Mouse (Mus musculus): ENCODE measurements at regions not wholly inside any gene's neighbourhood (a gene's known extent, or its start where the extent isn't known, plus 50 kb on each side); places are given as distances from the start of the nearest gene placed in this dataset.

DNA sequence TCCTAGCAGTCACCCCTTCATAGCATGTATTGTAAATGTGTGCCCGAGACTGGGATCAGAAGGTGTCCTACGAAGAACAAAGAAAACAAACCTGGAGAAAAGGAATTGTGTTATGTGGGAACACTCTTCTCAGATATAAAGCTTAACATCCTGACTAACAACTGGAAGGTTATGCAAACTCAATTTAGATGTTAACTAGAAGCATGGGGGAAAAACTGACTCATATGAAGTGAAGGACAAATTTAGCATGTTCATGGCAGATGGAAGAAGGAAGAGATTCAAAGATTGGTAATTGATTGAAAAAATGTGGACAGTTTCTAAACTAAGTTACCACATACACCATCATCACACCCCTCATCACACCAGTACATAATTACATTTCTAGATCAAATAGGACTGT is 1307.1 kb upstream of the Gm7489 start:
- DNase-seq = no peak

DNA sequence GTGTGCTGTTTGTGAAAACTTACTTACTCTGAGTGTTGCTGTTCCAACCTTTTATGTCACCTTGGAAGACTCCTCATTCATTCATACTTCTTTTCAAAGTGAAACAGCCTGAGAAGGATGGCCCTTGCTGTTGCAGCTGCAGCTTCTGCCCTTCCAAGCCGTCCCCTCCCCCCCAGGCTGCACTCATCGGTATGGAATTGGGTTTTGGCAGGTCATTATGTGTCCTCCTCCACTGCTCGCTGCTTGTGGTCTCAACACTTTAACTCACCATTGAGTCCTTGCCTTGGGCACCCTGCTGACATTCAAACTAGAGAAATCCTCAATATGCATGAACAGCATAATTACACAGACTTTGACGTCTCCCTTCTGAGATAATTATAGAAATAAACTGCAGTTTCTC is 1295.3 kb upstream of the Gm7489 start:
- DNase-seq = peak; percentile 11

GRCm38 (mm10) chr15:52599511-52599910 is 1285.2 kb upstream of the Gm7489 start:
- no peak for DNase-seq

DNA sequence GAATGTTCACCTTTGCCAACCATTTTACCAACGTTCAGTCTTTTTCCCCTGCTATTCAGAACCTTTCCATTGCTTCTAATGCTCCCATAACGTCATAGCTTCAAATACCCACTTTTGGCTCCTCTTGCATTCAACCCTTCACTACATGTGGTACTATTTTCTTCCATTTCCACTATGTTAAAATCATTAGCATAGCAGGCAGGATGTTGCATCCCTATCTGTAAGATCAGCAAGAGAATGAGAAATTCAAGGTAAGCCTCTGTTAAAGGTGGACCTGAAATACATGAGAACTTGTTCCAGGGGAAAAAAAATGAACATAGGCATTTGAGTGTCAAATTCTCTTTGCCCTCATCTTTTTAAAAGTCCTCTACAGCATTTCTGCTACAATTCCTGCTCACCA is 1284.7 kb upstream of the Gm7489 start:
- no peak for DNase-seq

DNA sequence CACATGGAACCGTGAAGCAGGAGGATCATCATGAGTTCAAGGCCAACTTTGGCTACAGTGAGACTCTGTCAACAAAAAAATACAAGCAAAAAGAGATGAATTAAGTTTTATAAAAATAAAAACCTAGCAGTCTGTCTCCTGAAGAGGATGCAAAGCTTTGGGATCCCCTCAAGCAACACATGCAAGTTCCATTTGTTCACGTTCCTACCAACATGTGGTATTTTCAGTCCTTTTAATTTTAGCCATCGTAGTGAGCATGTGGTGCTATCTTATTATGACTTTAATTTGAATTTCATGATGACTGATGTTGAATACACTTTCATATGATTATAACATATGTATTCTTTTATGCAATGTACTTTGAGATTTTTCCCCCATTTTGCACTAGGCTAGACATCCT is 1244.9 kb upstream of the Gm7489 start:
- no peak for DNase-seq

GRCm38 (mm10) chr15:52645961-52646360 is 1238.7 kb upstream of the Gm7489 start:
- no peak for DNase-seq

DNA sequence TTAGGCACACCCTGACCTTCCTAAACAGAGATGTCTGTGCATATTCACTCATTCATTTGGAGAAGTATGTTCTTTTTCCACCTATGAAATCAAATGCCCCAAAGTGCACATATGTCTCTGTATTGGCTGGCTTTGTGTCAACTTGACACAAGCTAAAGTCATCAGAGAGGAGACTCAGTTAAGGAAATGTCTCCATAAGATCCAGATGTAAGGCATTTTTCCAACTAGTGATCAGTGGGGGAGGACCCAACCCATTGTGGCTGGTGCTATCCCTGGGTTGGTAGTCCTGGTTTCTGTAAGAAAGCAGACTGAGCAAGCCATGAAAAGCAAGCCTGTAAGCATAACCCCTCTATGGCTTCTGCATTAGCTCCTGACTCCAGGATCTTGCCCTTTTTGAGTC is 1226.8 kb upstream of the Gm7489 start:
- DNase-seq = no peak

Data from embryo, embryonic 11 days (tissue).